Mouse (Mus musculus): ENCODE results near the gene Cavin4. TPM values are rescaled to one million over a fixed set of nuclear protein-coding genes. Genes with fewer than 3 reads are reported as not detected.

The Cavin4 gene
- 1 to 10 TPM; 1.7 to 2.7 TPM for total RNA-seq (2021)

- DNase-seq (ENCODE audit: extremely low spot score in 1 of 2, low spot score in 1 of 2), result no peak
Observed at GRCm38 (mm10) chr4:48663271-48663670, at the start of gene Cavin4. TSS of gene Cavin4 (plus strand) at chr4:48663514.

DNA sequence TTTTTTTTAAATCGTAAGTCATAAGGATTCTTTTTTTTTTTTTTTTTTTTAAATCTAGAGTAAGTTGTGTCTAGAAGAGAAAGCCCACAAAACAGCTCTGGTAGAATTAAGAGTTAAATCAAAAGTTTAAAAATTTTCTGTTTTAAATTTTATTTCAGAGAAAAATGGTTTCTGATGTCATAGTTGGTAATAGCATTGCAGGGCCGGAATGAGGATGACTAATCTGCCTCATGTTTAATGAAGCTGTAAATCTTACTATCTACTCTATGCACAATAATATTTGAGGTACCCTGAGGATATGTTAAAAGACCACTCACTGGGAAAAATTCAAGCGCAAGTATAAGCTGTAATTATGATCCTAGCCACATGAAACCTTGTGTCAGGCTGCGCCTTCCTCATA is 47.8 kb upstream of the Cavin4 start:
- DNase-seq (ENCODE audit: extremely low spot score in 1 of 2, low spot score in 1 of 2), result no peak

GRCm38 (mm10) chr4:48617201-48617600 is 46.1 kb upstream of the Cavin4 start:
- no peak for DNase-seq (ENCODE audit: extremely low spot score in 1 of 2, low spot score in 1 of 2)

DNA sequence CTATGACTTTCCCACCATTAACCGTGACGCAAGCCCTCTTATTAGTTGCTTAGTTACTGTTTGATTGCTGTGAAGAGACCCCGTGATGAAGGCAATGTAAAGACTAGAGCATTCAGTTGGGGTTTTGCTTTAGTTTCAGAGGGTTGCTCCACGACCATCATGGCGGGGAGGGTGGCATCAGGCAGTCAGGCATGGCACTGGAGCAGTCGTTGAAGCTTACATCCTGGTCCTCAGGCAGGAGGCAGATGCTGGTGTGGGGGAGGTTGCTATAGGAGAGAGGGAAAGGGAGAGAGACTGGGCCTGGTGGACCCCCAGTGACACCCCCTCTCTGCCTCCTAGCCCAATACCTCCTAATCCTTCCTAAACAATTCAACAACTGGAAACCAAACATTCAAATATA is 43.2 kb upstream of the Cavin4 start:
- DNase-seq (ENCODE audit: extremely low spot score in 1 of 2, low spot score in 1 of 2), result no peak

DNA sequence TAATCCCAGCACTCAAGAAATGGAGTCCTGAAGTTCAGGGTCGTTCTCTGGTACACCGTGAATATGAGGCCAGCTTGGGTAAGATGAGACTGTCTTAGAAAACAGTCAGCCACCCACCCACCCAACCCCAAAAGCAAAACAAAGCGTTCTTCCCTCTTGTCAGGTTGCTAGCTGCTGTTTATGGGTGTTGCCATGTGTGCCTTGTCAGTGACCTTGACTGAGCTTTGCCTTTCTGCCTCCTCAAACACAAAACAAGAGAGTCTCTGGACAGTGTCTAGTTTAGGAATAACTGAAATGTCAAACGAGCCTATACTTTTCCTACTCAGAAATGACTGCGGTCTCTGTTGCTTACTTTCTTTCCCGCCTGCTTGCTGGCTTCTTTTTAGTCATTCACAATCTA is 41.1 kb upstream of the Cavin4 start:
- DNase-seq (ENCODE audit: extremely low spot score in 1 of 2, low spot score in 1 of 2), result no peak

DNA sequence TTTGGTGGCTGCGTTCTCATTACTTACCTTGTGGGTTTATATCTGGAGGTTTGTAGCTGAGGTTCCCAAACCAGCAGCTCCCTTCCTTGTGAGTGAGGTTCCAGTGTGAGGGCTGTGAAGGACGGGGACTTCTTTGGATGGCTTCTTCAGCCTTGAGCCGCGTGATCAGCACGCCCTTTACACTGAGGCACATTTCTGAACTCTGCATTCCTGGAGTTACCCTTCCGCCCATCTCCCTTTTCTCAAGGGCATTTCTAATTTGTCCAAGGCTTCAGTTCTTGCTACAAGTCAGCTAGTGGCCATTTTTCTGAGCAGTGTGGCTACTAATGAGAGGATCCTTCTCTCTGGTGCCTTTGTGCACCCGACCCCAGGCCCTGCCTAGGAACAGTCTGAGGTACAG is 40.4 kb upstream of the Cavin4 start:
- no peak for DNase-seq (ENCODE audit: extremely low spot score in 1 of 2, low spot score in 1 of 2)

GRCm38 (mm10) chr4:48624961-48625360 is 38.4 kb upstream of the Cavin4 start:
- no peak for DNase-seq (ENCODE audit: extremely low spot score in 1 of 2, low spot score in 1 of 2)

DNA sequence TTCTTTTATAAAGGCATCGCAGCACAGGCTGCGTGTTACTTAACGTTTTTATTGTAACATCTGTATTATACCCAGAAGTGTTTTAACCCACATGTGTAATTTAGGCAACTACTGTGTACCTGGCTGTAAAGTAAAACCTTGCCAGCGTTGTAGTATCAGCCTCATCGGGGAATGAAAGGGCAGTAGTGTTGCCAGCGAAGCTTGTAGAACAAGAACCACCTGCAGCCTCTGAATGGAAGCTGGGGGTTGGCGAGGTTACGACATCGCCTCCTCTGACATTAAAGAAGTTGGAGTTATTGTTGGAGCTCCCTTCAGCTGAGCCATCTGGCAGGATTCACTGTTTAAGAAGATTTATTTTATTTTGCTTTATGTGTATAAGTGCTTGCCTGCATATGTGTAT is 37.5 kb upstream of the Cavin4 start:
- no peak for DNase-seq (ENCODE audit: extremely low spot score in 1 of 2, low spot score in 1 of 2)

- DNase-seq (ENCODE audit: extremely low spot score in 1 of 2, low spot score in 1 of 2), result no peak
Observed at GRCm38 (mm10) chr4:48629445-48629844, 33.9 kb upstream of the Cavin4 start.

GRCm38 (mm10) chr4:48633529-48633928 is 29.8 kb upstream of the Cavin4 start:
- DNase-seq (ENCODE audit: extremely low spot score in 1 of 2, low spot score in 1 of 2), result no peak

- DNase-seq (ENCODE audit: extremely low spot score in 1 of 2, low spot score in 1 of 2), result no peak
Observed at GRCm38 (mm10) chr4:48634058-48634457, 29.3 kb upstream of the Cavin4 start.

DNA sequence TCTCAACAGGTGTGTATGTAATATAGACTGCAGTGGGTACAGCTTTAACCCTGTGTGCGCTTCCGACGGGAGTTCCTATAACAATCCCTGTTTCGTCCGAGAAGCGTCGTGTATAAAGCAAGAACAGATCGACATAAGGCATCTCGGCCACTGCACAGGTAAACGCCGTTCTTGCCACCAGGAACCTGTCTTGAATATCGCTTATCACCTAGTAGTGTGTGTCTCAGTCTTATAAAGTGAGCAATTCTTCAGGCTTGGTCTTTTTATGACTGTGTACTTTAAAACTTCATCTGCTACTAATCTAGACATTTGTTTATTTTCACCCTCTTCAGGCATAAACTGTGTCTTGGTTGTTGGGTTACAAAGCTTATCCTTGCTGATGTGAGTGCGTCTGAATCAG is 26.5 kb upstream of the Cavin4 start:
- no peak for DNase-seq (ENCODE audit: extremely low spot score in 1 of 2, low spot score in 1 of 2)

DNA sequence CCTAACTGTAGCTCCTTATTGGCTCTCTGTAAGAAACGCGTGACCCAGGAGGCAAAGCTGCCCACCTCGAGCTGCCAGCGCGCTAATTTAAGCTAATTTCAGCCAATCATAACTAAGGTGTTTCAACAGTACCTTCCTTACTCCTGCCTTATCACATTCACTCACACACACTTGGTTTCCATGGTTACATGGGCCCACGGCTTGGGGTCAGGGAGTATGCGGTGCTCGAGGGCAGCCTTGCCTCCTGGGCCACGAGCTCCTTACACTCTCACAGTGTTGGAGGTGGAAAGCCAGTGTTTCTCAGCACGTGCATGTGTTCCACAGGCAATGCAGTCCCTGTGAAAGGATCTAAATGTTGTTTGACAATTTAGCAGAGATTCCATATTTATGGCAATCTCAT is 25.2 kb upstream of the Cavin4 start:
- no peak for DNase-seq (ENCODE audit: extremely low spot score in 1 of 2, low spot score in 1 of 2)

- no peak for DNase-seq (ENCODE audit: extremely low spot score in 1 of 2, low spot score in 1 of 2)
Observed at GRCm38 (mm10) chr4:48639503-48639902, 23.8 kb upstream of the Cavin4 start.

DNA sequence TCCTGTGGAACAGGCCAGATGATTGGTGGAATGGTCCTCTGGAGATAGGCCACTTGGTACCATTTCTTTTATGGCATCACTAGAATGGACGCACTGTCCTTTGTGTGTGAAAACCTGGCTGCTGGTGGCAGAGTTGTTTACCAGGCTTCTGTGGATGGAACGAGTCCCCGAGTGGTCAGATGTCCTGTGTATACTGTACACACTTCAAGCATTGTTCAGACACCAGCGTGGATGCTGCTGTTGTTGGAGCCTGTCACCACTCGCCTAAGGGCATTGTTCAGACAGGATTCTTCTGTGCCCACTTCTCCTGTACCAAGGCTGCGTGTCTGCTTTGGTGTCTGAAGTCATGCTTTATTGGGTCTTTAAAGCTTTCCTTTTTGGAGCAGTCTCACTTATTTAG is 19.5 kb upstream of the Cavin4 start:
- DNase-seq (ENCODE audit: extremely low spot score in 1 of 2, low spot score in 1 of 2), result no peak

GRCm38 (mm10) chr4:48646143-48646542 is 17.2 kb upstream of the Cavin4 start:
- DNase-seq (ENCODE audit: extremely low spot score in 1 of 2, low spot score in 1 of 2), result no peak

- no peak for DNase-seq (ENCODE audit: extremely low spot score in 1 of 2, low spot score in 1 of 2)
Observed at GRCm38 (mm10) chr4:48650617-48651360, 12.5 kb upstream of the Cavin4 start.

DNA sequence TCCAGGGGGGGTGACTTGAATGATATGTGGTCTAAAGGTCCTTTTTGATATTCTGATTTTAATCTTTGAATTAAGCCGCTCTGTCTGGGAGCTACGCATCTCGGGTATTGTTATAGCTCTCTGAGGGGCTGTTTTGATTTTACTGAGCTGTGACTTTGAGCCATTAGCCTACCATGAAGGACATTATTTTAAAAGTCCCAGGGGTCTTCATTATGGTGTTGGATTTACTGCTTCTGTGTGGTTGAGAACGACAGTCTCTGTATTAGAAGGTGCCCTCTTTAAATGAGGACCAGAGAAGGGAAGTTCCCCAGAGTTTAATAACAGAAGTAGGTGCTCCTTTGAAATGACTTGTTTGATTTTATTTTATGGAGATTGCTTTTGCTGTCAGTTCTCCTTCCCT is 9.2 kb upstream of the Cavin4 start:
- DNase-seq (ENCODE audit: extremely low spot score in 1 of 2, low spot score in 1 of 2), result no peak

DNA sequence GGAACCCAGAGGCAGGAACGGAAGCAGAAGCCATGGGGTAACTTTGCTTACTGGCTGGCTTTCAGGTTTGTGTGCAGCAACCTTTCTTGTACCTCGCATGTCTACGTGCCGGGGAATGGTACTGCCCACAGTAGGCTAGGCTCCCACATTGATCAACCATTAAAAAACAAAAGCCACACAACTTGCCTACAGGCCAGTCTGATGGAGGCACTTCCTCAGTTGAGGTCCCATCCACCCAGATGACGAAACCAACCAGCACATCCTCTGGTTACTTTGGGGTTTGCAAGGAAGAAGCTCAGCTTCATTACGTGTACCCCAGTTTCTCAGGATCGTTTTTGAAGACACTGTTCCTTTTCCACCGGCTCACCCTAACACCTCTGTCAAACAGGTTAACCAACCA is 6.8 kb upstream of the Cavin4 start:
- no peak for DNase-seq (ENCODE audit: extremely low spot score in 1 of 2, low spot score in 1 of 2)

- DNase-seq (ENCODE audit: extremely low spot score in 1 of 2, low spot score in 1 of 2), result no peak
Observed at GRCm38 (mm10) chr4:48660144-48660543, 3.2 kb upstream of the Cavin4 start.

GRCm38 (mm10) chr4:48660619-48661575 is 2.4 kb upstream of the Cavin4 start:
- DNase-seq (ENCODE audit: extremely low spot score in 1 of 2, low spot score in 1 of 2), result no peak

DNA sequence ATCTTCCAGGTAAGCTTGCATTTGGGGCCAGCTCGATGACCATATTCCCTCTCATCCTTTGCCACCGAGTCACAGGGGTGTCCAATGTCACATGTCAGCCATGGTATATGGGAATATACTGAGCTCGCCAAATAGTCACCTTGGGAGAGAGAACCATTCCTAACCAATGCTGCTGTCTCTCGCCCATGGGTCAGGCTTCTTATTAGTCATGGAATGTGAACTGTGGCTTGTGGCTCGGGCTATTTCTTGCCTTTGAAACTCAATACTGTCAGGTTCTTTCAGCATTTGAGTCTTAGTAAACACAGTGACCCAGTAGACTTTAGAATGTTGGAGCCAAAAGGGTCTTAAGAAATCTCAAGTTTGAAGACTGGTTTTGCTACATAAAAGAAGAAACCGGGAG is 707 bp downstream of the Cavin4 start:
- no peak for DNase-seq (ENCODE audit: extremely low spot score in 1 of 2, low spot score in 1 of 2)

All from layer of hippocampus, postnatal 25 days (tissue).